ENCODE assay signal across 29 mouse cellular contexts in genomic region chr5:39705539-39705938, GRCm38 (mm10). TPM values are rescaled to one million over a fixed set of nuclear protein-coding genes. Genes with fewer than 3 reads are reported as not detected.
"Had no signal": no experiment of that assay in that cellular context is flagged by ENCODE, and none has a peak within 500 bp of the region (broad histone marks: within the 10 kb centered on the region; RNA-seq: fewer than 3 reads in every experiment).

No protein-coding gene starts in this region.

- H3K4me2 ChIP-seq: embryonic facial prominence, embryonic 12.5 days; embryonic facial prominence, embryonic 13.5 days; embryonic facial prominence, embryonic 15.5 days; forebrain, embryonic 12.5 days; forebrain, embryonic 13.5 days; forebrain, embryonic 15.5 days had no signal

- DNase-seq: cerebellum, adult 8-10 months; cerebellum, adult 9-10 months; cerebellum, adult 9-11 months; cerebellum, postnatal 10 days; cerebellum, postnatal 14 days; cerebellum, postnatal 25 days; cerebellum, postnatal 36 days; embryo, embryonic 11 days; forebrain, postnatal 0 days; gastrocnemius, adult 2 months; gastrocnemius, postnatal 10 days; gastrocnemius, postnatal 14 days; gastrocnemius, postnatal 25 days; gastrocnemius, postnatal 36 days; heart, adult 11 months; heart, adult 18-20 months; heart, adult 2 months had no signal

- H3K4me3 ChIP-seq: embryonic facial prominence, embryonic 10.5 days; embryonic facial prominence, embryonic 12.5 days; embryonic facial prominence, embryonic 13.5 days; embryonic facial prominence, embryonic 15.5 days; erythroblast, embryonic 14.5 days; forebrain, embryonic 10.5 days; forebrain, embryonic 12.5 days; forebrain, embryonic 13.5 days; forebrain, embryonic 15.5 days; gastrocnemius, adult 2 months; heart, adult 2 months had no signal

- H3K9me3 ChIP-seq: embryonic facial prominence, embryonic 10.5 days; embryonic facial prominence, embryonic 12.5 days; embryonic facial prominence, embryonic 13.5 days; embryonic facial prominence, embryonic 15.5 days; forebrain, embryonic 10.5 days; forebrain, embryonic 12.5 days; forebrain, embryonic 13.5 days; forebrain, embryonic 15.5 days had no signal

- H3K27ac ChIP-seq: embryonic facial prominence, embryonic 10.5 days; embryonic facial prominence, embryonic 12.5 days; embryonic facial prominence, embryonic 13.5 days; embryonic facial prominence, embryonic 15.5 days; forebrain, embryonic 10.5 days; forebrain, embryonic 12.5 days; forebrain, embryonic 13.5 days; forebrain, embryonic 15.5 days; gastrocnemius, adult 2 months; heart, adult 2 months had no signal

- H3K36me3 ChIP-seq: embryonic facial prominence, embryonic 10.5 days; embryonic facial prominence, embryonic 12.5 days; embryonic facial prominence, embryonic 13.5 days; embryonic facial prominence, embryonic 15.5 days; forebrain, embryonic 10.5 days; forebrain, embryonic 12.5 days; forebrain, embryonic 15.5 days had no signal

- H3K9ac ChIP-seq: embryonic facial prominence, embryonic 12.5 days; embryonic facial prominence, embryonic 13.5 days; embryonic facial prominence, embryonic 15.5 days; forebrain, embryonic 12.5 days; forebrain, embryonic 13.5 days; forebrain, embryonic 15.5 days; forebrain, postnatal 0 days had no signal

- H3K27me3 ChIP-seq: embryonic facial prominence, embryonic 12.5 days; embryonic facial prominence, embryonic 13.5 days; embryonic facial prominence, embryonic 15.5 days; forebrain, embryonic 12.5 days; forebrain, embryonic 13.5 days; forebrain, embryonic 15.5 days had no signal

- ATAC-seq: forebrain, embryonic 13.5 days; forebrain, embryonic 14.5 days; forebrain, embryonic 15.5 days; forebrain, embryonic 16.5 days; forebrain, postnatal 0 days had no signal

- H3K4me1 ChIP-seq: embryonic facial prominence, embryonic 10.5 days; embryonic facial prominence, embryonic 12.5 days; embryonic facial prominence, embryonic 13.5 days; embryonic facial prominence, embryonic 15.5 days; forebrain, embryonic 10.5 days; forebrain, embryonic 12.5 days; forebrain, embryonic 13.5 days; forebrain, embryonic 15.5 days had no signal

RNA-seq across cellular contexts. Expression of gene Hs3st1, which starts 49.7 kb away (rescaled TPM):
- total RNA-seq: granulocyte monocyte progenitor cell, adult 5-6 weeks had no signal
